Mouse (Mus musculus) heart, postnatal 0 days (tissue): ENCODE results near the gene S100g. TPM values are rescaled to one million over a fixed set of nuclear protein-coding genes. Genes with fewer than 3 reads are reported as not detected.

ENCODE experiments used
- ATAC-seq: fragments of 200-750 bp; cut with Nextera tagmentation; 2 replicates; pipeline ENCODE4 v1.8.0; 2017; ENCODE audit warnings: low read depth, moderate number of reproducible peaks, moderate library complexity; ENCODE audit not compliant: insufficient read depth
- DNase-seq: peaks from one replicate; pipeline ENCODE4 v3.0.0-alpha.2; 2016; ENCODE audit warnings: low spot score
- H3K27ac ChIP-seq: fragments of 300-500 bp; sonication (generic); 2 replicates; pipeline ENCODE4 v1.5.1; 2014; ENCODE audit warnings: low read depth, mild to moderate bottlenecking
- H3K27me3 ChIP-seq: fragments of 300-500 bp; sonication (generic); 2 replicates; pipeline ENCODE4 v1.6.1; 2014; ENCODE audit warnings: low read length, mixed read lengths; ENCODE audit not compliant: control insufficient read depth, insufficient read depth
- H3K36me3 ChIP-seq: fragments of 300-500 bp; sonication (generic); replicated peaks from 2 replicates; pipeline ENCODE4 v1.6.1; 2014; ENCODE audit warnings: low read length, mixed read lengths; ENCODE audit not compliant: control insufficient read depth, insufficient read depth
- H3K4me1 ChIP-seq: fragments of 300-500 bp; sonication (generic); 2 replicates; pipeline ENCODE4 v1.6.1; 2014; ENCODE audit warnings: antibody characterized with exemption; ENCODE audit not compliant: control insufficient read depth, insufficient read depth
- H3K4me2 ChIP-seq: fragments of 300-500 bp; sonication (generic); 2 replicates; pipeline ENCODE4 v1.6.1; 2014; ENCODE audit warnings: low read depth, mild to moderate bottlenecking, low read length, moderate library complexity
- H3K4me3 ChIP-seq: fragments of 300-500 bp; sonication (generic); 2 replicates; pipeline ENCODE4 v1.5.1; 2014; ENCODE audit warnings: low read depth, low read length
- H3K9ac ChIP-seq: fragments of 300-500 bp; sonication (generic); replicated peaks from 2 replicates; pipeline ENCODE4 v1.6.1; 2014; ENCODE audit warnings: low read depth, low read length, mixed read lengths
- H3K9me3 ChIP-seq: fragments of 300-500 bp; sonication (generic); replicated peaks from 2 replicates; pipeline ENCODE4 v1.6.1; 2016; ENCODE audit warnings: low read length; ENCODE audit not compliant: control insufficient read depth
- CTCF ChIP-seq: IDR thresholded peaks from 2 replicates; pipeline ENCODE4 v1.5.1; 2016; ENCODE audit warnings: antibody characterized with exemption, control low read depth, low read depth
- EP300 ChIP-seq: IDR thresholded peaks from 2 replicates; pipeline ENCODE4 v1.6.1; 2016; ENCODE audit warnings: antibody characterized with exemption, low read depth
- WGBS: fragments of 180-500 bp; shearing (Covaris S2); extraction: QIAGEN DNeasy Blood & Tissue Kit; methylation state at CpG from one replicate; pipeline ENCODE4 v1.1.7; 2014; 5-methylcytosine and 5-hydroxymethylcytosine counted together
- polyA plus RNA-seq: library from polyadenylated mRNA; unstranded; fragments of >200 nt; fragmentation: Nextera tagmentation; extraction: Ambion mirVana; gene quantifications from 2 replicates; pipeline ENCODE4 v1.2.1, GENCODE M21; 2015
- total RNA-seq: library from RNA; depleted of rRNA; stranded (reverse); fragments of >200 nt; gene quantifications from 2 replicates; pipeline ENCODE4 v1.2.3, GENCODE M21; 2014; ENCODE audit warnings: low replicate concordance; rRNA removed

Gene S100g
- total and polyA plus RNA-seq, 2 experiments from 2014 or later: 0.36 TPM; not detected in 1

DNA sequence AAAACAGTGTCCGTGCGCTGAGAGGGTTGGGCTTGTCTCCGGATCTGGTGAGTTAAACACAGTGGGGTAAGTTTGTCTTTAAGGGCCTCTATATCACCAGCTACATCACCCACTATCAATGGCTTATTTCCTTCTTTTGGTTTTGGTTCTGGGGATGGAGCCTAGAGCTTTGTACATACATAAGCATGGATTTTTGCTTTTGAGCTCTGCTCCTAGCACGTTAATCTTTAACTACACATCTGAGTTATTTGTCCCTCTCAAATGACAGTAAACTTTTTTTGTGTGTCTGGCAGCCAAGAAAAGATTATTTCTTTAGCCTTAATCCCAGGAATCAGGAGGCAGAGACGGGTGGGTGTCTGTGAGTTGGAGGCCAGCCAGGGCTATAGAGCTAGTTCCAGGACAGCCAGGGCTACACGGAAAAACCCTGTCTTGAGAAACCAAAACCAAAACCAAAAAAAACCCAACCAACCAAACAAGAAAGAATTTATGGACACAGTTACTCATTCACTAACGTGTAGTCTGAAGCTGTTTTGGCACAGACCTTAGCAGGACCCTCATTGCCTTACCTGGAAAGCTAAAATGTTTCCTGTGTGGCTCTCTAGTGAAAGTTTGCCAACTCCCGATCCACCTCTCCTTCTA is 42.8 kb downstream of the S100g start:
- 74% methylated on average over 8 of the region's 8 CpGs for WGBS
- ATAC-seq: no peak
- no peaks in the 10 kb centered on the region for H3K36me3 ChIP-seq

DNA sequence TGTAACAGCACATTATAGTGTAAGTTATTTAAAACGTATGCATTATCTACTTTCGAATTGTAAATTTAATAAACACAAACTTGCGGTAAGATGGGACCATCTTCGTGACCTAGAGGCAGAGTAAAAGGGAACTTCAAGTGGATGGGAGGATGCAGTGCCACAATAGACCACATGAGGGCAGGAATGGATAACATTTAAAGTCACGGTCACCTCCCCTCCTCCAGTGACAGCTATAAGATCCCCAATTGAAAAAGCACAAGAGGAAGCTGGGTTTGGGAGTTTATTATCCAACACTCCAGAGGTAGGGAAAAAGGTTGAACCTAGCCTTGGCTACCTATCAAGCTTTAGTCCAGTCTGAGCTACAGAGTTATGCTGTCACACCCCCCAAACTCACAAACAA is 48.7 kb downstream of the S100g start:
- Histone ChIP-seq H3K27me3 (no peaks in the 10 kb centered on the region), H3K4me2 (no peak overlapping the region), H3K9ac (no peak overlapping the region), H3K4me1 (no peaks in the 10 kb centered on the region), H3K36me3 (peaks cover 4% of the 10 kb centered on the region), H3K27ac (no peak overlapping the region), H3K4me3 (no peak overlapping the region), H3K9me3 (no peaks in the 10 kb centered on the region)
- peak; percentile 69 for TF ChIP-seq CTCF
- no peak for TF ChIP-seq EP300
- WGBS: 28% methylated on average over 5 of the region's 5 CpGs
- ATAC-seq: no peak
- peak; percentile 33 for DNase-seq

More for the DNA sequence above, 42.8 kb downstream of the S100g start:
- H3K4me1 ChIP-seq: no peaks in the 10 kb centered on the region
- H3K9ac ChIP-seq: no peak overlapping the region
- H3K4me3 ChIP-seq: no peak overlapping the region
- H3K9me3 ChIP-seq: no peaks in the 10 kb centered on the region
- no peaks in the 10 kb centered on the region for H3K27me3 ChIP-seq
- no peak for DNase-seq
- no peak overlapping the region for H3K27ac ChIP-seq
- TF ChIP-seq EP300: no peak
- no peak for TF ChIP-seq CTCF
- no peak overlapping the region for H3K4me2 ChIP-seq

DNA sequence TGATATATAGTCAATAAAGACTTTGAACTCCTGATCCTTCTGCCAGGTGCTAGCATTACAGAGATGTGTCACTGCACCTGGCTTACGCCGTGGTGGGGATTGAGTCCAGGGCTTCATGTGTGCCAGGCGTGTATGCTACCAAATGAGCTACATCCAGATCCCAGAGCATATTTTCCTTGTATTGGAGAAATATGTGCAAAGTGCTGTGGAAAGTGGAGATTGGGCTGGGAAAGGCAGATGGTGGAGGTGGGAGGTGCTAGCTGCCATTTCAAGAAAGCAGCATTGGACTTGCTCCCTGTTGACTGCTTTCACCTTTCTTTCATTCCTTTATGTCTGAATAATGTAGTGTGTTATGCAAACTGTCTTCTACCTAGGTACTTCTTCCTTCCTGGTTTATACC is 50.7 kb downstream of the S100g start:
- H3K9me3 ChIP-seq: no peaks in the 10 kb centered on the region
- no peak overlapping the region for H3K27ac ChIP-seq
- H3K4me3 ChIP-seq: no peak overlapping the region
- H3K9ac ChIP-seq: no peak overlapping the region
- TF ChIP-seq EP300: no peak
- no peaks in the 10 kb centered on the region for H3K27me3 ChIP-seq
- 93% methylated on average over 3 of the region's 3 CpGs for WGBS
- H3K4me1 ChIP-seq: no peaks in the 10 kb centered on the region
- ATAC-seq (no peak), DNase-seq (no peak)
- H3K36me3 ChIP-seq: peaks cover 4% of the 10 kb centered on the region
- H3K4me2 ChIP-seq: no peak overlapping the region

Other genes with a start within 250 kb of the S100g start
- gene Rbbp7, start 204.2 kb downstream of the S100g start, total RNA-seq: 196 and 220 TPM in 2 replicates
- 316 and 331 TPM in 2 replicates for gene Rbbp7, start 204.2 kb downstream of the S100g start, polyA plus RNA-seq
- gene Txlng, start 135.1 kb downstream of the S100g start, total RNA-seq: 8.0 and 10.7 TPM in 2 replicates
- gene Txlng, start 135.1 kb downstream of the S100g start, polyA plus RNA-seq: 7.2 and 7.8 TPM in 2 replicates
- 18.4 and 30.3 TPM in 2 replicates for gene Syap1, start 76.2 kb downstream of the S100g start, total RNA-seq
- 27.0 and 27.5 TPM in 2 replicates for gene Syap1, start 76.2 kb downstream of the S100g start, polyA plus RNA-seq
- gene Ctps2, start 63.4 kb downstream of the S100g start, total RNA-seq: 14.3 and 30.9 TPM in 2 replicates
- gene Ctps2, start 63.4 kb downstream of the S100g start, polyA plus RNA-seq: 29.8 and 30.4 TPM in 2 replicates